ENCODE assay signal across 9 mouse cellular contexts in the genomic region with DNA sequence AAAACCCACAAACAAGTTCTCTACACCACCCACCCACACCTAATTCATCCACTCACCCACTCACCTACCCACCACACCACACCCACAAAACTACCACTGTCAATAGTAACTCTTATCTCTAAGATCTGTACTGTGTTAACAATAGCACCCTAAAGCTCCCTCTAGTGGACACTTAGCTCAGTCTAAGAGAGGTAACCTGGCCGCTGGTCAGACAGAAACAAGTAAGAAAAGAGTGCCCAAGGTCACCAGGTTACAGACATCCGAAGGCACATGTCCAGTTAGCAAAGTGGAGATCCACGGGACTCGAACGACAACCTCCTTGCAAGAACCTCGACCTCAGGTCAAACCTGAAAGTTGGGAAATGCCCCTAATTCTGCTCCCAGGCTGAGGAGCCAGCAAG. TPM values are rescaled to one million over a fixed set of nuclear protein-coding genes. Genes with fewer than 3 reads are reported as not detected.
A peak's percentile ranks its signal among the peaks of the same experiment; 100 is the strongest.
DNase-seq lines count a peak whose midpoint lies in the region; ATAC-seq and TF ChIP-seq lines count a peak whose summit lies in the region.
"Had no signal": no experiment of that assay in that cellular context is flagged by ENCODE, and none has a peak within 500 bp of the region (broad histone marks: within the 10 kb centered on the region; RNA-seq: fewer than 3 reads in every experiment).

No protein-coding gene starts in this region.

- no peak overlapping the region for H3K9ac ChIP-seq in forebrain, embryonic 16.5 days (replicated peaks; ENCODE audit: low read depth, low read length)
- no peak overlapping the region for H3K9ac ChIP-seq in intestine, postnatal 0 days (ENCODE audit: low read depth, low read length)
- no peak overlapping the region for H3K9ac ChIP-seq in midbrain, embryonic 15.5 days

- no peaks in the 10 kb centered on the region for H3K27me3 ChIP-seq in forebrain, embryonic 16.5 days (replicated peaks; ENCODE audit: control insufficient read depth, insufficient read depth, low read length)
- H3K27me3 ChIP-seq in intestine, postnatal 0 days (replicated peaks; ENCODE audit: control insufficient read depth, insufficient read depth, low read length) = no peaks in the 10 kb centered on the region
- H3K27me3 ChIP-seq in limb, embryonic 10.5 days (ENCODE audit: low read depth, poor library complexity, severe bottlenecking) = no peaks in the 10 kb centered on the region
- no peaks in the 10 kb centered on the region for H3K27me3 ChIP-seq in midbrain, embryonic 15.5 days (replicated peaks)
- no peaks in the 10 kb centered on the region for H3K27me3 ChIP-seq in thymus, adult 2 months (ENCODE audit: control insufficient read depth, insufficient read depth, low read length)

- 31% methylated on average over 6 of the region's 6 CpGs for WGBS in forebrain, embryonic 16.5 days
- WGBS in intestine, postnatal 0 days = 41% methylated on average over 6 of the region's 6 CpGs
- 40% methylated on average over 6 of the region's 6 CpGs for WGBS in limb, embryonic 10.5 days
- WGBS in midbrain, embryonic 15.5 days = 33% methylated on average over 6 of the region's 6 CpGs
- 47% methylated on average over 6 of the region's 6 CpGs for WGBS in thymus, adult 2 months

- peak; percentile 70; the same call in 1 of the 2 replicates for ATAC-seq in forebrain, embryonic 16.5 days
- ATAC-seq in intestine, postnatal 0 days = 0 out of 2 replicates have a peak, but pooled peaks have one; percentile 41
- ATAC-seq in midbrain, embryonic 15.5 days (replicated peaks) = peak; percentile 58

- TF ChIP-seq POLR2A in thymus, adult 2 months (IDR thresholded peaks at IDR 0.05; ENCODE audit: control insufficient read depth, extremely low read depth, insufficient read depth, low read length, poor library complexity) = no peak

- no peaks in the 10 kb centered on the region for H3K36me3 ChIP-seq in forebrain, embryonic 16.5 days (ENCODE audit: control insufficient read depth, insufficient read depth)
- H3K36me3 ChIP-seq in intestine, postnatal 0 days (ENCODE audit: control insufficient read depth, insufficient read depth) = no peaks in the 10 kb centered on the region
- H3K36me3 ChIP-seq in limb, embryonic 10.5 days = no peaks in the 10 kb centered on the region
- no peaks in the 10 kb centered on the region for H3K36me3 ChIP-seq in midbrain, embryonic 15.5 days (replicated peaks)
- no peaks in the 10 kb centered on the region for H3K36me3 ChIP-seq in thymus, adult 2 months (ENCODE audit: control insufficient read depth, insufficient read depth, low read length)

- peak; percentile 49 to 50 for DNase-seq in right cerebral cortex, adult 2 months (ENCODE audit: low spot score in 2 of 2)
- no peak for DNase-seq in right cerebral cortex, postnatal 14 days
- peak; percentile 10 for DNase-seq in cerebellum, adult 11 months
- DNase-seq in limb, embryonic 10.5 days (ENCODE audit: low spot score) = peak; percentile 36
- DNase-seq in thymus, adult 2 months = peak; percentile 28

- no peak overlapping the region for H3K27ac ChIP-seq in forebrain, embryonic 16.5 days (ENCODE audit: low read length)
- no peak overlapping the region for H3K27ac ChIP-seq in intestine, postnatal 0 days (ENCODE audit: low read depth, low read length)
- no peak overlapping the region for H3K27ac ChIP-seq in limb, embryonic 10.5 days
- no peak overlapping the region for H3K27ac ChIP-seq in midbrain, embryonic 15.5 days
- no peak overlapping the region for H3K27ac ChIP-seq in thymus, adult 2 months (ENCODE audit: control insufficient read depth, insufficient read depth, low read length)

- no peaks in the 10 kb centered on the region for H3K4me1 ChIP-seq in forebrain, embryonic 16.5 days (replicated peaks; ENCODE audit: control insufficient read depth, insufficient read depth, low read length)
- H3K4me1 ChIP-seq in intestine, postnatal 0 days (replicated peaks; ENCODE audit: control insufficient read depth, insufficient read depth, low read length) = no peaks in the 10 kb centered on the region
- H3K4me1 ChIP-seq in limb, embryonic 10.5 days = no peaks in the 10 kb centered on the region
- no peaks in the 10 kb centered on the region for H3K4me1 ChIP-seq in midbrain, embryonic 15.5 days
- no peaks in the 10 kb centered on the region for H3K4me1 ChIP-seq in thymus, adult 2 months (replicated peaks; ENCODE audit: control insufficient read depth, insufficient read depth, low read length)

- H3K4me3 ChIP-seq in forebrain, embryonic 16.5 days (replicated peaks; ENCODE audit: low read length) = no peak overlapping the region
- H3K4me3 ChIP-seq in intestine, postnatal 0 days (ENCODE audit: low read depth, low read length) = no peak overlapping the region
- no peak overlapping the region for H3K4me3 ChIP-seq in limb, embryonic 10.5 days
- H3K4me3 ChIP-seq in midbrain, embryonic 15.5 days = no peak overlapping the region
- no peak overlapping the region for H3K4me3 ChIP-seq in thymus, adult 2 months (ENCODE audit: control insufficient read depth, insufficient read depth, low read length)
- H3K4me3 ChIP-seq: myocyte had no signal

- H3K4me2 ChIP-seq in forebrain, embryonic 16.5 days (ENCODE audit: low read length) = no peak overlapping the region
- H3K4me2 ChIP-seq in intestine, postnatal 0 days (replicated peaks; ENCODE audit: low read depth) = no peak overlapping the region
- no peak overlapping the region for H3K4me2 ChIP-seq in midbrain, embryonic 15.5 days

- peak; percentile 83 for TF ChIP-seq CTCF in intestine, postnatal 0 days (IDR thresholded peaks at IDR 0.05; ENCODE audit: low read depth)
- peak; percentile 37; the same call in 1 of the 2 replicates for TF ChIP-seq CTCF in thymus, adult 2 months (IDR thresholded peaks at IDR 0.05; ENCODE audit: borderline replicate concordance, control insufficient read depth, extremely low read depth, insufficient read depth, low read length, poor library complexity)

- H3K9me3 ChIP-seq in forebrain, embryonic 16.5 days (ENCODE audit: control insufficient read depth, low read length) = no peaks in the 10 kb centered on the region
- no peaks in the 10 kb centered on the region for H3K9me3 ChIP-seq in intestine, postnatal 0 days (ENCODE audit: control insufficient read depth)
- no peaks in the 10 kb centered on the region for H3K9me3 ChIP-seq in limb, embryonic 10.5 days (replicated peaks)
- no peaks in the 10 kb centered on the region for H3K9me3 ChIP-seq in midbrain, embryonic 15.5 days

RNA-seq across cellular contexts. Expression of gene A430033K04Rik, which starts 35.2 kb away (rescaled TPM):
- polyA plus RNA-seq in forebrain, embryonic 16.5 days (2015; fragmentation: Nextera tagmentation; extraction: Ambion mirVana) = 27.7 and 28.4 TPM in 2 replicates
- polyA plus RNA-seq in intestine, postnatal 0 days (2015; fragmentation: Nextera tagmentation; extraction: Ambion mirVana) = 3.4 and 3.7 TPM in 2 replicates
- polyA plus RNA-seq in limb, embryonic 10.5 days (2016; fragmentation: Nextera tagmentation; extraction: Ambion mirVana) = 9.3 and 13.4 TPM in 2 replicates
- 24.4 and 26.4 TPM in 2 replicates for polyA plus RNA-seq in midbrain, embryonic 15.5 days (2015; fragmentation: Nextera tagmentation; extraction: Ambion mirVana)
- polyA plus RNA-seq in thymus, adult 2 months (2012; rRNA removed) = 3.6 and 4.1 TPM in 2 replicates

RNA-seq across cellular contexts. Expression of gene Zfp68, which starts 38.3 kb away (rescaled TPM):
- 113 and 132 TPM in 2 replicates for polyA plus RNA-seq in forebrain, embryonic 16.5 days (2015; fragmentation: Nextera tagmentation; extraction: Ambion mirVana)
- 25.0 and 27.6 TPM in 2 replicates for polyA plus RNA-seq in intestine, postnatal 0 days (2015; fragmentation: Nextera tagmentation; extraction: Ambion mirVana)
- polyA plus RNA-seq in limb, embryonic 10.5 days (2016; fragmentation: Nextera tagmentation; extraction: Ambion mirVana) = 58.4 and 70.5 TPM in 2 replicates
- polyA plus RNA-seq in midbrain, embryonic 15.5 days (2015; fragmentation: Nextera tagmentation; extraction: Ambion mirVana) = 78.4 and 78.6 TPM in 2 replicates
- 10.0 and 11.1 TPM in 2 replicates for polyA plus RNA-seq in thymus, adult 2 months (2012; rRNA removed)
